Mouse (Mus musculus) E14TG2a.4 (cell line): ENCODE data around the gene Gda.

Experiments used
- CTCF ChIP-seq: conservative IDR thresholded peaks from 2 replicates; pipeline ENCODE4 v1.5.1; 2014; ENCODE audit warnings: low read length
- NANOG ChIP-seq: IDR thresholded peaks from 2 replicates; pipeline ENCODE4 v1.6.1; 2014; ENCODE audit warnings: borderline replicate concordance, low read length, mixed read lengths
- POU5F1 ChIP-seq: IDR thresholded peaks from 2 replicates; pipeline ENCODE4 v1.6.1; 2014; ENCODE audit warnings: low read length, borderline replicate concordance

DNA sequence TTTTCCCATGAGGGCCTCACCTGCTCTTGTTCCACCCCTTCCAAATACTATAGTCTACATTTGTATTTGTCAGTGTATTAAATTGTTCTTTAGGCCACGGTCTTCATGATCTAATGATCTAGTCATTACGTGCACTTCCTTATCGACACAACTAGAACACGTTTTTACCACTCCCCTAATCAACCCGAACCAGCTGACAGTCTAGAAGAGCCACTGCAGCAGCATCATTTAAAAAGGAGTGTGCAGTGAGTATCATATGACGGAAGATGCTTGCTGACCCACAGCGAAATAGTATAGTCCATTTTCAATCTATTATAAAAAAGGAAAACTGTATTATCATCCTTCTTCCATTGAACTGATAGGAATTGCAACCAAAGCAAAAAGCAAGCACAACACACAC lies 82.3 kb downstream of the Gda start:
- TF ChIP-seq CTCF (no peak), NANOG (no peak), POU5F1 (no peak)
